Mouse (Mus musculus): Measurements from ENCODE around the gene Nol12.

DNA sequence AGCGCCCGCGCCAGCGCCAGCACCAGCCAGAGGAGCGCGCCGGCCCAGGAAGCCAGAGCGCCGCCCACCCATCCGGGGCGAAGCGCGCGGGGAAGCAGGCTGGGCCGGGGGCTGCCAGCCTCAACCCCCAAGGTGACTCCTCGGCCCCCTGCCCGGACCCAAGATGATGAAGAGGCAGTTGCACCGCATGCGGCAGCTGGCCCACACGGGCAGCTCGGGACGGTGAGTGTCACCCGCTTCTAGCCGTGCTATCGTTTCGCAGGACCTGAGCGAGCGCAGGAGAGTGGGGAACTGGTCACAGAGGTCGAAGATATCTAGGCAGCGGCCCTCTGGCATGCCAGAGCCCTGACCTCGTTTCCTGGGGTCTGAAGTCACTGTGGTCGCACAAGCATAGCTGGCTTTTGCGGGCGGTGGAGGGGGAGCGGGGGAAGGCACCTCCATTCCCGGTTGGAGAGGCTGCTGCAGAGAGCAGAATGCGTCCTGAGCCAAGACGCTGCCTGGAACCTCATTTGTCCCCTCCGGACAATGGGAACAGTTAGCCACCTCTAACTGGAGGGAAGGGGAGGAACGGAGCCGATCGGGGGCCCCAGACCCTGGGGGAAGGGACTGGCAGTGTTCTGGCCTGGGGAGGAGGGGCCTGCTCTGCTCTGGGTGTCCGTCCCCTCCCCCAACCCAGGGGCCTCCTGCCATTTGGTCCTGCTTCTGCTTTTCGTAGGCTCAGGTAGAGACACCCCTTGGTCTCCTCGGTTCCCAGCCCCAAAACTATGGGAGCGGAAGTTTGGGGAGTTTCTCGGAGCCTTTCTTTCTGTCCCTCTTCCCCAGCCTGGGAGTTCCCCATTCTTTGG, 34.8 kb upstream of the Nol12 start, which contains the start of gene Sh3bp1:
- TF ChIP-seq EP300 (IDR thresholded peaks at IDR 0.05; ENCODE audit: insufficient read depth, low read depth, low read length) (no peak), CTCF (IDR thresholded peaks at IDR 0.05) (no peak), POLR2A (IDR thresholded peaks at IDR 0.05; ENCODE audit: insufficient read depth, low read depth, low read length) (peak; percentile 49; the same call in 1 of the 2 replicates)

All from heart, adult 2 months (tissue).